Mouse (Mus musculus) hindbrain, embryonic 16.5 days (tissue): Measurements from ENCODE around the gene Kcnk6. TPM values are rescaled to one million over a fixed set of nuclear protein-coding genes. Genes with fewer than 3 reads are reported as not detected.

Experiments used
- ATAC-seq: fragments of 200-750 bp; cut with Nextera tagmentation; 2 replicates; pipeline ENCODE4 v1.8.0; 2017; ENCODE audit warnings: moderate TSS enrichment, moderate library complexity
- H3K27ac ChIP-seq: fragments of 300-500 bp; sonication (generic); 2 replicates; pipeline ENCODE4 v1.5.1; 2014; ENCODE audit warnings: low read depth, mild to moderate bottlenecking, control low read depth, low read length, moderate library complexity
- H3K27me3 ChIP-seq: fragments of 300-500 bp; sonication (generic); replicated peaks from 2 replicates; pipeline ENCODE4 v1.6.1; 2014; ENCODE audit warnings: low read length; ENCODE audit not compliant: control insufficient read depth, insufficient read depth
- H3K36me3 ChIP-seq: fragments of 300-500 bp; sonication (generic); 2 replicates; pipeline ENCODE4 v1.6.1; 2014; ENCODE audit warnings: mild to moderate bottlenecking, low read length, moderate library complexity, mixed read lengths; ENCODE audit not compliant: control insufficient read depth, insufficient read depth
- H3K4me1 ChIP-seq: fragments of 300-500 bp; sonication (generic); 2 replicates; pipeline ENCODE4 v1.6.1; 2014; ENCODE audit warnings: low read depth, low read length; ENCODE audit not compliant: control insufficient read depth, insufficient read depth
- H3K4me2 ChIP-seq: fragments of 300-500 bp; sonication (generic); 2 replicates; pipeline ENCODE4 v1.6.1; 2014; ENCODE audit warnings: mild to moderate bottlenecking, low read length, control low read depth, moderate library complexity
- H3K4me3 ChIP-seq: fragments of 300-500 bp; sonication (generic); 2 replicates; pipeline ENCODE4 v1.5.1; 2014; ENCODE audit warnings: mild to moderate bottlenecking, low read length, control low read depth, moderate library complexity
- H3K9ac ChIP-seq: fragments of 300-500 bp; sonication (generic); 2 replicates; pipeline ENCODE4 v1.6.1; 2014; ENCODE audit warnings: low read depth, mild to moderate bottlenecking, control low read depth, low read length, moderate library complexity
- H3K9me3 ChIP-seq: fragments of 300-500 bp; sonication (generic); 2 replicates; pipeline ENCODE4 v1.6.1; 2014; ENCODE audit warnings: mild to moderate bottlenecking, low read length, moderate library complexity; ENCODE audit not compliant: control insufficient read depth
- WGBS: fragments of 180-500 bp; shearing (Covaris S2); extraction: QIAGEN DNeasy Blood & Tissue Kit; methylation state at CpG from one replicate; pipeline ENCODE4 v1.1.7; 2014; 5-methylcytosine and 5-hydroxymethylcytosine counted together
- polyA plus RNA-seq: library from polyadenylated mRNA; unstranded; fragments of >200 nt; fragmentation: Nextera tagmentation; extraction: Ambion mirVana; gene quantifications from 2 replicates; pipeline ENCODE4 v1.2.1, GENCODE M21; 2015

Kcnk6 gene
- polyA plus RNA-seq = 1.0 and 1.4 TPM in 2 replicates

DNA sequence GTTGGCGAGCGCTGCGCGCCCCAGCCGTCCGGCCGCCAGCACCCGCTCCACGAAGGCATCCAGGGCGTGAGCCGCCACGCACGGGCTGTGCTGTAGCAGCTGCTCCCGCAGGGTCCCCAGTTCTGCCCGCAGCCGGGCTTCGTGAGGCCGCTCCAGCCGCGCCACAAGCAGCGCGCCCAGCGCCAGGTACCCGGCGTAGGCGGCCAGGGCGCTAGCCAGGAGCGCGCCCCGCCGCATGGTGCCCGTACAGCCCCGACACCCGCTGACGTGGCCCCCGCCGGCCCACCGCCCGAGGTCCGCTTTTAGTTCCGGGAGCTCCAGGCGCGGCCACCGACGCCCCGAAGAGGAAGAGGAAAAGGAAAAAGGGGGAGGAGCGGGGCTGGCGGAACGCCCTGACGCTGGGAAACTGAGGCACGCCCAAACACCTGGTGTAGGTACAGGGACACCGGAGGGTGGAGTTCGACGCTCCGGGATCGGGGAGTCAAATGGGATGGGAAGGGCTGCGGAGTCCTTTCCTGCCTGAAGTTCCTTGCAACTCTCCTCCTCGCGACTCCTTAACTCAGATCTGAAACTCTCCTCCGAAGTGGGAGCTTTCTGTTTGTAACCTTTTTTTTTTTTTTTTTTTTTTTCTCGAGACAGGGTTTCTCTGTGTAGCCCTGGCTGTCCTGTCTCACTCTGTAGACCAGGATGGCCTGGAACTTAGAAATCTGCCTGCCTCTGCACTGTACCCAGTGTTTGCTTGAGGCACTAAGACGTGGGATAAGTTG, at the start of gene Kcnk6:
Gene Kcnk6, minus strand, starts transcription at position 269 of the 767 bp plus-strand sequence.
- peaks cover 15% of the 10 kb centered on the region for H3K27me3 ChIP-seq
- peak within 1 kb of the TSS; percentile 52 for H3K4me3 ChIP-seq
- no peak within 1 kb of the TSS for H3K27ac ChIP-seq
- no peaks in the 10 kb centered on the region for H3K9me3 ChIP-seq
- peak within 1 kb of the TSS; percentile 93 for H3K4me2 ChIP-seq
- H3K9ac ChIP-seq = peak within 1 kb of the TSS; percentile 65
- peak; percentile 44; the same call in 1 of the 2 replicates for ATAC-seq
- H3K36me3 ChIP-seq = no peaks in the 10 kb centered on the region
- H3K4me1 ChIP-seq = peaks cover 7% of the 10 kb centered on the region
- WGBS = 2% methylated on average over 51 of the region's 62 CpGs

DNA sequence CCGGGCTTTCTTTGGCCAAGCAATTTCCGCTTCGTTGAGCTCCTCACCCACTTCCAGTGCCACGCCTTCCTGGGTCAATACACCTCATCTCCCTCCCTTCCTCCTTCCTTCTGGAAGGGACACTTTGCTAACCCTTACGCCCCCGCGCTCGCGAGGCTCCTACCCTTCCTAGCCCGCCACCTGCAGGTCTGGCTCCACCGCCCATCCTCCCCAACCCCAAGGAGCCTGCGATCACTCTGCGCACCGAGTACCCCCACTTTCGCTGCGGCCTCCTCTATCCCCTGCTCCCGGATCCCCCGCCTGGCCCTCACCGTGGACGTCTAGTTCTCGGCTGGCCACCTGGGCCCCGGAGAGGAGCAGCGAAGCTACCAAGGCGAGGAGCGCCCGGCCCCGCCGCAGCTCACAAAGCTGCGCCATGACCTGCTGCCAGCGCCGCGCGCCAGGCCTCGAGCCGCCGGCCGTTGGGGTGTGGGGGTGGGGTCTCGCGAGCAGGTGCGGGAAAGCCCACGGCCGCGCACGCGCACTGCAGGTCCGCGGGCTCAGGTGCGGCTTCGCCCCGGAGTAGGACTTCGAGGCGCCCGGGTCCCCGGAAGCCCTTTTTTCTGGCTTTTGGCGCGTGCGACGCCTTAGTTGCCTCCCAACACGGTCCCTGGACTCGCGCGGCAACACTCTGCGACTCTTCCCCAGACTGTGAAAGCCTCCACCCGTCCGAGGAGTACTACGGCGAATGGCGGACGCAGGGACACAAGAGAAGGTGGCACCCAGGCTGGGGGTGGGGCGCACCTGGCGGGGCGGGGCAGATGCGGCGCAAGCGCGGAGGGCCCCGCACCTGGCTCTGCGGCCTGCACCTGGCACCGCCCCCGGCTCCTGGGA, 49.1 kb upstream of the Kcnk6 start, which contains the start of gene Spint2:
Gene Spint2, minus strand, starts transcription at position 712 of the 873 bp plus-strand sequence.
- Histone ChIP-seq H3K9me3 (no peaks in the 10 kb centered on the region), H3K27ac (peak within 1 kb of the TSS; percentile 48; the same call in 1 of the 2 replicates), H3K4me2 (peak within 1 kb of the TSS; percentile 96), H3K4me1 (peaks cover 7% of the 10 kb centered on the region), H3K27me3 (peaks cover 4% of the 10 kb centered on the region; the same call in 1 of the 2 replicates), H3K4me3 (peak within 1 kb of the TSS; percentile 69), H3K36me3 (no peaks in the 10 kb centered on the region), H3K9ac (peak within 1 kb of the TSS; percentile 78)
- WGBS = under 1% methylated on average over 71 of the region's 80 CpGs
- ATAC-seq = peak; percentile 89

DNA sequence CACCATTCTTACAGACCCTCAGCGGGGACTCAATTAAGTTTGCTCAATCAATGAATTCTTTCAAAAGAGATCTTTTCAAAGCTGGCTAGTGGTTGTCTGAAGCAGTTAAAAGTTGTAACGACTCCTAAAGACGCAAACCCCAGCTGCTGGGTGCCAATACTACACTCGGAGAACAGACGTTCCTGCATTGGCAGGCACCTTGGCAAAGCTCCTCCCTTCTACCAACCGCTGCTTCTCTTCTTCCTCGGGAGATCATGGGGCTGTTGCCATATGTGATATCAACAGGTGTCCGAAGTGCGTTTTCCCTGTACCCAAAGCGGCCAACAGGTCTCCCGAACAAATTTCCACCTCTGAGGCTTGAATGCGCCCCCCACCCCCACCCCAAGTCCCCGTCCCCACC, 48.5 kb upstream of the Kcnk6 start:
- H3K27ac ChIP-seq = no peak overlapping the region
- H3K9ac ChIP-seq = peak overlapping the region; percentile 78
- peaks cover 7% of the 10 kb centered on the region for H3K4me1 ChIP-seq
- peak overlapping the region; percentile 96 for H3K4me2 ChIP-seq
- no peaks in the 10 kb centered on the region for H3K9me3 ChIP-seq
- peak overlapping the region; percentile 69 for H3K4me3 ChIP-seq
- 13% methylated on average over 13 of the region's 13 CpGs for WGBS
- no peak; the same call in 1 of the 2 replicates for ATAC-seq
- peaks cover 4% of the 10 kb centered on the region; the same call in 1 of the 2 replicates for H3K27me3 ChIP-seq
- no peaks in the 10 kb centered on the region for H3K36me3 ChIP-seq

DNA sequence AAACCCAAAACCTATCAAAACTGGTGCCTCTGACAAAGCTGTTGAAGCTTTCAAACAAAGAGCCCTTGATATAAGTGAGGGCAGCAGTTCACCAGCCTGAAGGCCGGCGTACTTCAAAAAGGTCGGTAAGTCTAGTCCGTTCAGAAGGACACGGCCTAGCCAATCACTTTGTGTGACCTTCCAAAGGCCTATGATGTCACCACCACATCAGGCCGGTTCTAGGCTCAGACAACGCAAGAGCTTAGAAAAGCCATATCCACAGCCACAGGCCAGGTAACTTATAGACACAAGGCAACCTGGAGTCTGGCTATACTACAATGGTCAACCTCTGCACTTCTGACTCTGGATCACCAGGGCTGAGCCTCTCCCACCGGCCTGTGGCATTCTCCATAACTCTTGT, 47.6 kb upstream of the Kcnk6 start:
- Histone ChIP-seq H3K4me1 (peaks cover 7% of the 10 kb centered on the region), H3K9ac (no peak overlapping the region), H3K27ac (no peak overlapping the region), H3K9me3 (no peaks in the 10 kb centered on the region), H3K27me3 (peaks cover 4% of the 10 kb centered on the region; the same call in 1 of the 2 replicates), H3K4me3 (no peak overlapping the region), H3K36me3 (no peaks in the 10 kb centered on the region), H3K4me2 (no peak overlapping the region)
- no peak for ATAC-seq
- 90% methylated on average over 8 of the region's 8 CpGs for WGBS

DNA sequence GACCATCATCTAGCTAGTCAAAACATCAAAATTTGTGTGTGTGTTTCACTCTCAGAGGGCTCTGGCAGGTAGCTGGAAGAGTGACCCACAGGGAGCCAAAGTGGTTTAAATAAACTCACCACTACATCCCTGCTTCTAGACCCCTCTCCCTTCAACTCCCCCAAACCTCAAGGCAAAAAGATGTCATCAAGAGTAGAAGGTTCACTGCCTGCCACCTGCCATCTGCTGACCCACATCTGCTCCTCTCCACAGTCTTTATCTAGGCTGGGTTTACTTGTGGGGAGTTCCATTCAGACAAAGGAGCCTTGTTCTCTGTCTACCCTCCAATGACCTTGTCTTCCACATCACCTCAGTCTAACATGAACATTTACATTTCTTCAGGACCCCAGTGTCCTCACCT, 46.9 kb upstream of the Kcnk6 start:
- ATAC-seq = no peak
- Histone ChIP-seq H3K4me3 (no peak overlapping the region), H3K9me3 (no peaks in the 10 kb centered on the region), H3K4me1 (peaks cover 7% of the 10 kb centered on the region), H3K27me3 (peaks cover 4% of the 10 kb centered on the region; the same call in 1 of the 2 replicates), H3K36me3 (no peaks in the 10 kb centered on the region), H3K4me2 (no peak overlapping the region), H3K27ac (no peak overlapping the region), H3K9ac (no peak overlapping the region)

DNA sequence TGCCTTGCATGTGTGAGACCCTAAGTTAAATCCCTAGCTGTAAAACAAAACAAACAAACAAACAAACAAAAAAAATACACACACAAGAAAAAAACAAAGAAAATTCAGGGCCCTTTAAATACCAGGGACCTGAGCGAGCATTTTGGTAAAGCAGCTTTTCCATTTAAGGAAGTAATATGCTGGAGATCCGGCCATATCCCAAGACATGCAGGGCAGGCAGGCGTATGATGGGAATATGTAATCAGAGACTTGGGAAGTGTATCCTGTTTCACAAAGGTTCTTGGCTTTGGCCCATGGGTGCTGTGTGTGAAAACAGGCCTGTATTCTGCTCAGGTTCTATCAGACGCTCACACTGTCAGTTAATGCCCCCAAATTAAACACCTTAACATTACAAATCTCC, 45.2 kb upstream of the Kcnk6 start:
- Histone ChIP-seq H3K4me1 (peaks cover 7% of the 10 kb centered on the region), H3K27ac (no peak overlapping the region), H3K4me3 (no peak overlapping the region), H3K27me3 (peaks cover under 1% of the 10 kb centered on the region; the same call in 1 of the 2 replicates), H3K4me2 (no peak overlapping the region), H3K36me3 (no peaks in the 10 kb centered on the region), H3K9me3 (no peaks in the 10 kb centered on the region), H3K9ac (no peak overlapping the region)
- 85% methylated on average over 4 of the region's 4 CpGs for WGBS
- no peak for ATAC-seq

DNA sequence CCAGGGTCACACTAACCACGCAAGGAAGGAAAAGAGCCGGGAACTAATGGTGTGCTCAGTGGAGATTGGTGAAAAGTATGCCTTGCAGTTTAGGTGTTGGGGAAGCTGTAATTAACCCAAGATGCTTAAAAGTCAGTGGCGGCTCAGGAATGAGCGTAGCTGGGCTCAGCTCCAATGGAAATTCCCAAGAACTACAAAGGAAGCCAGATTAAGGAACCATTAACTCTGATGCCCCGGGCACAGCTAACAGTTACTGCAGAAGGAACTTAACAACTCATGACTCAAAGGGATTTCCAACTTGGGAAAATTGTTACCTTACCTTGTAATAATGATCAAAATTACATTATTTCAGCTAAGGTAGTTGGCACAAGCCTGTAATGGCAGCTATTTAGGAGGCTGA, 44.4 kb upstream of the Kcnk6 start:
- Histone ChIP-seq H3K9ac (no peak overlapping the region), H3K27me3 (no peaks in the 10 kb centered on the region), H3K36me3 (no peaks in the 10 kb centered on the region), H3K4me3 (no peak overlapping the region), H3K27ac (no peak overlapping the region), H3K4me1 (peaks cover 1% of the 10 kb centered on the region), H3K9me3 (no peaks in the 10 kb centered on the region), H3K4me2 (no peak overlapping the region)
- 77% methylated on average over 5 of the region's 5 CpGs for WGBS
- no peak for ATAC-seq

DNA sequence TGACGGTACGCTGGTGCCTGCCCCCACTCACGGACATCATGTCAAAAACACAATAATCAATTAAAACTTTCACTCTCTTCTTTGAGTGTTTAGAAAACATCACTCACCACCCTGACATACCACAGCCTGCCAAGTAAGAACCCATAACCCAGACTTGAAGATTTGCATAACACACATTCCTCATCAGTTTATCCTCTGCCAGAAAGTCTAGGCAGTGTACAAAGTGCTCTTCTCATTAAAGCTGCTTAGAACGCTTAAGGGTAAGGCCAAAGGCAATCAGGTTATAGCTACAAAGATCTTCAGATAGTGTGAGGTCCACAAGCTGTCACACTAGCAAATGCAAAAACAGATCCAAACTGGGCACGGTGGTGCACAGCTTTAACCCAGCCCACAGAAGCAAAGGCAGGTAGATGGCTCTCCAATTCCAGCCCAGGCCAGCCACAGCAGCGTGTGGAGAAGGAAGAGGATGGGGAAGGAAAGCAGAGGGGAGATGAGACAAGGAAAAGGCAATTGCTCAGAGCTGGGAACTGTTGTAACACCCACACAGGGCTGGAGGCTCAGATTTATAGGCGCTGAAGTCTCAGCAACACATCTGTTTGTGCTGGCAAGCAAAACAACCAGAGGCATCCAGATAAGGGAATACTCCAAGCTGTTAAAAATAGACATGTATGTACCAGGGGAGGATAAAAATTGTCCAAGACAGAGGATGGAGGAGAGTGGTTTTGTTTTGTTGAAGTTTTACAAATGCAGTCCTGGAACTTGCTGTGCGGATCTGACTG, 39.6 kb upstream of the Kcnk6 start:
- H3K36me3 ChIP-seq = no peaks in the 10 kb centered on the region
- H3K27ac ChIP-seq = no peak overlapping the region
- 80% methylated on average over 8 of the region's 8 CpGs for WGBS
- no peak overlapping the region for H3K4me3 ChIP-seq
- no peak overlapping the region for H3K4me2 ChIP-seq
- H3K27me3 ChIP-seq = no peaks in the 10 kb centered on the region
- H3K4me1 ChIP-seq = no peaks in the 10 kb centered on the region
- ATAC-seq = no peak
- no peak overlapping the region for H3K9ac ChIP-seq
- H3K9me3 ChIP-seq = no peaks in the 10 kb centered on the region
